Mouse (Mus musculus): ENCODE measurements around the gene Slc10a1.

The Slc10a1 gene

GRCm38 (mm10) chr12:80968605-80969004, at the start of gene Slc10a1:
TSS of gene Slc10a1 (minus strand) at chr12:80968705.
- no peak for DNase-seq (ENCODE audit: low spot score)

DNA sequence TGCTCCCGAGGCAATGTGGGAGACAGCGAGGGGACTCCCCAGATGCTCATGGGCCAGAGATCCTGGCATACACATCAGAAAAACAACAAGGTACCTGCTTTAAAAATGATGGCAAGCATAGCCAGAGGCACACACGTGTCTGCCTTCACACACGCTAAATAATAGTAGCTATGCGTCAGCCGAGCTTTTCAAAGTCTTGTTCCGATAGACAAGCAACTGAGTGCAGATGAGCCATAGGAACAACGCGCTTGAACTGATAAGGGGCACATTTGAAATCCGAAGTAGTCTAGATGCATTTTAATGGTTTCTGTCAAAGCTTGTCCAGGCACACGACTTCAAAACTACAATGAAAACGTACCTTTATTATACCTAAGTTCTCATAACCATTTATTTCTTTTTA, 49.1 kb upstream of the Slc10a1 start:
- no peak for DNase-seq (ENCODE audit: low spot score)

DNA sequence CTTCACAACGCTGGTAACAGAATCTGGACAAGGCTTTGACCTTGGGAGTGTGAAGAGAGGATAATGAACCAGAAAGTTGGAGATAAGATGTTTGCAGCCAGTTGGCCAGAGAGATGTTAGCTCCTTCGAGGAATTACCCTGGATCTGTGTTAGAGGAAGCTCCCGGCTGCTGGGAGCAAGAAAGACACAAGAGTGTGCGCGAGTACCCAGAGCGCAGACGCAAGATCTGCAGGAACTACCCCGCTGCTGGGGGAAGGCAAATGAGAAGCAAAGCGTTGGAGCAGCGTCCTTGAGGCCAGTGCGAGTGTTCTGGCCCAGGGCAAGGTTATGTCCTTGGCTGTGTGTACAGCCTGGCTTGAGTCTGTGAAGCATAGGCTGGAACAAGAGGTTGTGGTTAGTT, 45.0 kb upstream of the Slc10a1 start:
- peak; percentile 64 for DNase-seq (ENCODE audit: low spot score)

DNA sequence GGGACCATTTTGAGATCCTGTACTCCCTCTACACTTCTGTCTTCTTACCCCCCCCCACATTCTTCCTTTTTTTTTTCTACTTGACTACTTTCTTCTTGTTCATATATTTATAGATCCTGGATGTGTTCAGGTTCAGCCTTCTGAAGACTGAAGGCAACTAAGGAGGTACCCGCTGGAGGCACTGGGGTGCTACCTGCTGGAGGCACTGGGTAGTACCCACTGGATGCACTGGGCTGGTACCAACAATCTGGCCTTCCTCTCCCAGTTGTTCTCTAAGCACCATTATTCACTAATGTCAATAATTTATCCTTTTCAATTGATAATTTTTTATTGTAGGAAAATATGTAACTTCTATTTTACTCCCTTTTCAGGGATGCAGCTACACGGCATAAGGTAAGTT, 43.5 kb upstream of the Slc10a1 start:
- DNase-seq (ENCODE audit: low spot score) = no peak

- DNase-seq (ENCODE audit: low spot score) = no peak
Observed at GRCm38 (mm10) chr12:81009813-81010212, 41.3 kb upstream of the Slc10a1 start.

DNA sequence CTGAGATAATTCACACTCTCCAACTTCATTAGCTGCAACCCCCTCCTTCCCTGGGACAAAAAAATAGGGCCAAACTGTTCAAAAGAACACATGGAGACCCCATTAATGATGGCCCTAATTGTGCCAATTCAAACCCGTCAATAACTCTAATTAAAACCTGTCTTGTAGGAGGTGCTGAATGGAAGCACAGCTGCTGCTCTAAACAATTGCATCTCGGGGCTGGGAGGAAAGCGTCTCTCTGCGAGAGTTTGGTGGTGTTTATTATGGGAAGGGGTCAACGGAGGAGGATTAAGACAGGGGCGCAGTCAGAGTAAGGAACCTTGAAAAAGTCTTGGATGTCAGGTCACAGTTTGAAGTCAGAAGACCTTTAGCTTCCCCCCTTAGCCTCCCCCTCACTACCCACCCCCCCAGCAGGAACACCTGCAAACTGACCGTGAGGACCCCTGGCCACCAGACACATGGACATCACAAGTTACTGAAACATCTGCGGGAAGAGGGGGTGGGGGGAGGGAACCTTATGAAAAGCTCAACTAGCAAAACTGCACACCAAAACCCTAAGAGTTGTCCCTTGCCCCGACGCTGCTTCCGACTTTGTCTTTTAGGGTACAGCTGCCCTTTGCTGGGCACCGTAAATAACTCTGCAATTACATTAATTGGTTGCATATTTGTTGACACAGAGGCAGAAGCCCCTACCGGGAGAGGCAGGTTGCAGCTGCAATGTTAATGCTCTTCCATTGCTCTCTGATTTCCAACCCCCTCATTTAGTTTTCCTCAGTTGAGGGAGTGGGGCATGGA, 34.5 kb upstream of the Slc10a1 start:
- DNase-seq (ENCODE audit: low spot score) = no peak

DNA sequence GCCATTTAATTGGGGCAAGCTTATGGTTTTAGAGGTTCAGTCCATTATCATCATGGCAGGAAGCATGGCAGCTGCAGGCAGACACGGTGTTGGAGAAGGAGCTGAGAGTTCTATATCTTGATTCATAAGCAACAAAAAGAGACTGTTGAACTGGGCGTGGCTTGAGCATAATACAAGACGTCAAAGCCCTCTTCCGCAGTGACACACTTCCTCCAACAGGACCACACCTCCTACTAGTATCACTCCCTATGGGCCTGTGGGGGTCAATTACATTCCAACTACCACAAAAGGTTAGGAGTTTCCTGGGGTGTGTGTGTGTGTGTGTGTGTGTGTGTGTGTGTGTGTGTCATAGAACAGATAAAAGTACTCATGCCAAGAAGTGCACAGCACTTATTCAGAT, 32.4 kb upstream of the Slc10a1 start:
- no peak for DNase-seq (ENCODE audit: low spot score)

- DNase-seq (ENCODE audit: low spot score) = no peak
Observed at GRCm38 (mm10) chr12:80998528-80999221, 30.2 kb upstream of the Slc10a1 start.

GRCm38 (mm10) chr12:80997652-80998051, 29.1 kb upstream of the Slc10a1 start:
- no peak for DNase-seq (ENCODE audit: low spot score)

GRCm38 (mm10) chr12:80995326-80995725, 26.8 kb upstream of the Slc10a1 start:
- no peak for DNase-seq (ENCODE audit: low spot score)

DNA sequence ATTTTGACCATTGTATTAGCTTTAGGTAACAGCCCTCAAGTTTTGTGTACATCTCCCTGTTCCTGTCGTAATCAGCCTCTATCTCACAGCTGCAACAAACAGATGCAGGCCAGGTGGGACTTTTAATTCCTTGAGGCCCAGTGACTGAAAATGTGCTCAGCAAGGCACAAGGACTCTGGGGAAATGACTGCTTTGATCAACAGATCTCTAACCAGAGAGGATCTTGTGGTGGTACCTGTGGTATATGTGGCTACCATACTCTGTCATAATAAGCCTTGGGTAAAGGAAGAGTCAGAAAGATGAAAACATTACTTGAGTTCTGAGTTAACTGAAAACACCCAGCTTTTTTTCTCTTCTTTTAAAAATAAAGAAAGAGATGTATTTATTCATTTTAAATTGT, 25.3 kb upstream of the Slc10a1 start:
- no peak for DNase-seq (ENCODE audit: low spot score)

DNA sequence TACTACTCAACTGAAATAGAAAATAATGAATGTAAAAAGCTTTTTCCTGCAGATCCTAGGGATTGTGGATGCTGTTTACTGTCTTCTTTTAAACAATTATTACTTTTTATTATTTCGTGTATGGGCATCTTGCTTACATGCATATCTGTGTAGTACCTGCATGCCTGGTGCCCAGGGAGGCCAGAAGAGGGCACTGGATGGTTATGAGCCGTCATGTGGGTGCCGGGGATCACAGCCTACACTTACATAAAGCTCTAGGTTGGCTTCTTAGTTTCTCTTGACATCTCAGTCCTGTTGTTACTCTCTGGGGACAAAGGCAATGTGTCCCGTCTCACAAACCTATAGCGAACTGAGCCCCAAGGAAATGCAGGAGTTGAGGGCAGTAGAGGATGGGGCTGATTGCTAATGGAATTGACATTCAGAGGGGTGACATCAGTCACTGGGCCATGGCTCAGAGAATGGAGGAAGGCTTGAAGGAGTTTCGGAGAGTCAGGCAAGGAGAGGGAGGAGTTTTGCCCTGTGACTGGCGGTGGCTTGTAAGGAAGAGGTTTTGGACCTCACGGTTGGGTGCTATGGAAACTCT, 24.1 kb upstream of the Slc10a1 start:
- DNase-seq (ENCODE audit: low spot score) = no peak

DNA sequence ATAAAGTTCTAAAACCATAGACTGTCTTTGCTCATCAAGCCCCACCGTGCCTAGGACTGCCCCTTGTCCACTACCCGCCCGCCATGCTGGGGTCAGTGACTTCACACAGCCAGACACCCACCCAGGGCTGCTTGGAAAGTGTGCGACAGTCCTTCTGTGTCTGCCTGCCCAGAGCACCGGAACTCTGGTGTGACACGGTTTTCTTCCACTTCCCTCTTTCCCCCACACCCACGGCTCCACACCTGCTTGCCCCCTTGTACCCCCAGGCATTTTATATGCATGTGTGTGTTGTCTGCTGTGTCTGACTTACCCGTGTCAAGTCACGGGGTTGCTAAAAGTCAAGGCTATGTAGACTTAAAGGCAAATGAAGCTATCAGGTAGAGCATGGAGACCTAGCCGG, 23.3 kb upstream of the Slc10a1 start:
- DNase-seq (ENCODE audit: low spot score) = no peak

DNA sequence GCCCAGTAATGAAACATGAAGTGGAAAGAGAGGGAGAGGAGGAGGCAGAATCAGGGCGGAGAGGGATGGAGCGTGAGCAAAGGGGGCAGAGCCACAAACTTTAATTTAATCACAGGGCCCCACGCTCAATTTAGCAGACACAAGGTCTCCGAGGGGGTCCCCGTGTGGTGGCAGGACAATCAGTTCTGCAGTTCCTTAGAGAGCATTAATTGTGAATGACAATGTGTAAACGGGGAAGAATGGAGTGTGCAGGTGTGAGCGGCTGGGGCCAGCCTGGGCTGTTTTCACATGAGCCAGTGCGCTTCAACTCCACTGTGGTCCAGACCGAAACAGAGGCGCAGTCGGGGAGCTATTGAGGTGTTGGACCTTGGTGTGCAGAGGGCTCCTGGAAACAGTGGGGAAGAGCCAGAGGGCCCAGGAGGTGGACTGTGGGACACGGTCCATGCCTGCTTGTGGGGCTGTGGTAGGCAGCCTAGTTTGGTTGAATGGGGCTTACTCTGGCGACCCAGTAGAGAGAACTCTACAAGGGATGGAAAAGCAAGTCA, 22.5 kb upstream of the Slc10a1 start:
- no peak for DNase-seq (ENCODE audit: low spot score)

DNA sequence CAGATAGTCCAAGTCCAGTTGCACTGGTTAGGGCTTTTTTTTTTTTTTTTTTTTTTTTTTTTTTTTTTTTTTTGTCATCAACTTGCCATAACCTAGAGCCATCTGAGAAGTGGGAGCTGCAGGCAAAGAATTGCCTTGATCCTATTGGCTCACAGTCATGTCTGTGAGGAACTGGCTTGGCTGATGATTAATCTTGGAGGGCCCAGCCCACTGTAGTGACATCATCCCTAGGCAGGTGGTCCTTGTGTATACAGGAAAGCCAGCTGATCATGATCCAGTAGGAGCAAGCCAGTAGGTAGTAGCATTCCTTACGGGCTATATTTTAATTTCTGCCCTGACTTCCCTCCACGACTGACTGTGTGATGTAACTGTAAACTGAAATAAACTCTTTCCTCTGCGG, 19.8 kb upstream of the Slc10a1 start:
- DNase-seq (ENCODE audit: low spot score) = no peak

- DNase-seq (ENCODE audit: low spot score) = no peak
Observed at GRCm38 (mm10) chr12:80986628-80987027, 18.1 kb upstream of the Slc10a1 start.

GRCm38 (mm10) chr12:80983695-80984094, 15.2 kb upstream of the Slc10a1 start:
- no peak for DNase-seq (ENCODE audit: low spot score)

DNA sequence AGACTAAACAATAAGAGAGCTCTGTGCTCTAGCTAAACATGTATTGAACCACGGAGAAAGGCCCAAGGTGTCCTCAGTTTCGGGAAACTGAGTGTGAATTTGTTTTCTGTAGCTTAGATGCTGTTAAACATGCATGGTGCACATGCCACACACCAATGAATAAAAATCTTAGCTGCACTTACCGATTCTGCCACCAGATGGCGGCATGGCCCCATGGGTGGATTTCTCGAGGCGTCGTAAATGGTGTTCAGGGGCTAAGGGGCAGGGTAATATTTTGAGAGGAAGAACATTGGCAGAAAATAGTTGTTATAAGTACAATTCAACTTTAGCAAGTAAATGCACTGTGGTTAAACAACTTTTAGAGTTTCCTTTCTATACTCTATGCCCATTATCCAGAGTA, 13.8 kb upstream of the Slc10a1 start:
- peak; percentile 41 for DNase-seq (ENCODE audit: low spot score)

DNA sequence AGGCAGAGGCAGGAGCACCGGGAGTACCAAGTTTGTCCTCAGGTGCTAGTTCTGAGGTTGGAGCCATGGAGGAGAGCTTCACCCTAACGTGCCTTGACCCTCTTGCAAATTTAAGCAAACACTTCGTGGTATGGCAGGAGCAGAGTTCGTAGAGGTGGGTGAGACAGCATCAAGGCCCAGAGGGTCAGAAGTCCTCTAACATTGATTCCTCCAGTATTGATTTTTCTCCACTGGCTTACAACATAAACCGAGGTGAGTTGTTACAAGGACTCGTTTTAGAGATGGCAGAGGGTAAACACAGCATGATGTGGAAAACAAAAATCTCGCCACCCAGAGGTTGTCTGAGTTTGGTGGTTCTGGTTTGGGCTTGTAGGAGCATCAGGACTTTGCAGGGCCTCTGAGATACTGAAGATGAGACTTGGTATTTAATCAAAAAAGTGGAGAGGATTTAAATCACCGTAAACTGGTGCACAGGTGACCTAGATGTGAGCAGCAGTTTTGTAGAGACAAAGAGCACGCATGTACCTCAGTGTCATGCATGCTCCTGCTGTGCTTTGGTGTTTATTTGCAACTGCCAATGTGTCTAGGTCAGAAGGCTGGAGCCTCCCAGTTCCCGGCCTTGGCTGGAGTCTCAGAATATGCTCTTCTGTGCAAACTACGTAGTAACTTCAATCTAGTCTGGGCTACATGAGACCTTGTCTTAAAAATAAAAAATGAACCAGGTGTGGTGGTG, 7.6 kb upstream of the Slc10a1 start:
- DNase-seq (ENCODE audit: low spot score) = no peak

- no peak for DNase-seq (ENCODE audit: low spot score)
Observed at GRCm38 (mm10) chr12:80971756-80972155, 3.3 kb upstream of the Slc10a1 start.

DNA sequence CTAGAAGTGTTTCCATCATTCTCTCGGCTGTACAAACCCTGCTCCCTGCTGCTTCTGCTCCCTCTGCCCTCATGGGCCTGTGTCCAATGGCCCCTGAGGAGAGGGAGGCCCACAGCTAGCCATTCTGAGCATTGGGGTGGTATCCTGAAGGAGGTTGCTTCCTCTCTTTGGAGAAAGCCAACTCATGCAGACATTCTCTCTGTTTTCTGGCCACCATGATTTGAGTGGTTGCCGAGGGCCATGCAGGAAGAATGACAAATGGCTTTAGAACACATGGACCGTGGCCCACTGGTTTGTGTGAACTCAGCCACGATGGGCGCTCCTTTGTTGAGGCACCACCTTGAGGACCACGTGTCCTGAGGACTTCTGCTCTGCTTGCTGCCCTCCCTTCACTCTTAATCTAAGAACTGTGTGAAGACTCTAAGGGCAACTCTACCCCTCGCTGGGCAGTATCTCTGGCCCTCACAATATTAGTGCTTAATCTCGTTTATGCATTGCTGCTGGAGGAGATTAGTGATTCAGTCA, 1.7 kb upstream of the Slc10a1 start:
- DNase-seq (ENCODE audit: low spot score) = no peak

DNA sequence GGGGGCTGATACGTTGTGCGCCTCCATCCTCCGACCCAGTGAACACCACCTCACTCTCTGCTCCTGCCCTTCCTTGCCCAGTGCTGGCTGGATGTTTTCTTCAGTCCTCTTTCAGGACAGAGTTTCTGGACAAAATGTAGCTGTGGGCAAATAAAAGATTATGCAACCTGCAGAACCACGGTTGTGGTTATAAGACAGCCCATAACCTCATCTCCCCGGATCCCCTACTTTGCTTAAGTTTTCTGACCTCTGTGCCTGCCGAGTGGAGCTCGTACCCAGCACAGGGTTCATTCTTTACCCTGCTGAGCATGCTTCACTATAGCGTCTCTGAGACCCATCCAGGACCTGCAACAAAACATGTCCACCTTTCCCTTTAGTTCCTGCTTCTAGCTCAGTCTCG, 587 bp downstream of the Slc10a1 start:
- DNase-seq (ENCODE audit: low spot score) = no peak
